8 mouse cellular contexts compared by ENCODE assay signal in the genomic region with DNA sequence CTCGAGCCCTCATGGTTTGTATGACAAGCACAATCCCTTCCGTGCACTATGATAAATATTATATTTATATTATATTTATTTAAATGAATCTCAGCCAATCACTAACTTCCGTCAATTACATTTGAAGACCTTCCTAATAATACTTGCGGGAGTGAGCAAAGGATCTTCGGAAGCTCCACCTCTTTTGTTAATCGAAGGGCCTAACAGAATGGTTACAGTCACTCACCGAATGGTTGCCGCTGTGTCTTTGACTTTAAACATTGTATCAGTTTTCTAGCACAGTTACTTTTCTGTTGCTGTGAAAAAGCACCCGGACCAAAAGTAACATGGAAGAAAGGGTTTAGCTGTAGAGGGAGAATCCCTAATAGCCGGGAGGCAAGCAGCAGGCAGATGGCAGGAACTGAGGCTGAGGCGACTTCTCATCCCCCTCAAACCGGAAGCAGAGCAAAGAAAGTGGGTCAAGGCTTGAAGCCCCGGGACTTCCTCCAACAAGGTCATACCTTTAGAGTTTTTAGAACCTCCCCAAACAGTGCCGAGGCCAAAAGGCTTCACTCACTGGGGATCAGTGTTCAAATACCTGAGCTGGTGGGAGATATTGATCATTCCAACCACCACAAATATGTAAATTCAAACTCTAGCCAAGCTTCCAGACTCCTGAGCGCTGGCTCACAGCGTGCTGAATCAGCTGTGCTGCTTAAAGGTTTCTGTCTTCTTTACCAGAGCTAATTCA. TPM values are rescaled to one million over a fixed set of nuclear protein-coding genes. Genes with fewer than 3 reads are reported as not detected.
A peak's percentile ranks its signal among the peaks of the same experiment; 100 is the strongest.
DNase-seq lines count a peak whose midpoint lies in the region; ATAC-seq and TF ChIP-seq lines count a peak whose summit lies in the region.

No protein-coding gene starts in this region.

- peak overlapping the region; percentile 52 for H3K4me3 ChIP-seq in gastrocnemius, adult 2 months
- no peak overlapping the region; the same call in 1 of the 2 replicates for H3K4me3 ChIP-seq in forebrain, embryonic 11.5 days (ENCODE audit: low read depth, low read length)
- no peak overlapping the region for H3K4me3 ChIP-seq in liver, embryonic 13.5 days (replicated peaks)
- no peak overlapping the region for H3K4me3 ChIP-seq in thymus, adult 2 months (ENCODE audit: control insufficient read depth, insufficient read depth, low read length)

- no peaks in the 10 kb centered on the region; the same call in 1 of the 2 replicates for H3K9me3 ChIP-seq in forebrain, embryonic 11.5 days (ENCODE audit: control insufficient read depth, low read length)
- H3K9me3 ChIP-seq in liver, embryonic 13.5 days (replicated peaks) = no peaks in the 10 kb centered on the region

- WGBS in forebrain, embryonic 11.5 days = 5% methylated on average over 16 of the region's 16 CpGs
- 30% methylated on average over 16 of the region's 16 CpGs for WGBS in liver, embryonic 13.5 days (ENCODE audit: insufficient replicate concordance)
- WGBS in thymus, adult 2 months = 49% methylated on average over 16 of the region's 16 CpGs

- no peaks in the 10 kb centered on the region for H3K27me3 ChIP-seq in forebrain, embryonic 11.5 days (ENCODE audit: control insufficient read depth, insufficient read depth, low read length)
- H3K27me3 ChIP-seq in liver, embryonic 13.5 days = 0 out of 2 replicates have a peak, but pooled peaks cover 9% of the 10 kb centered on the region
- H3K27me3 ChIP-seq in thymus, adult 2 months (ENCODE audit: control insufficient read depth, insufficient read depth, low read length) = no peaks in the 10 kb centered on the region

- intact Hi-C loops in gastrocnemius, adult 2 months (cut with DNase I) = no loop called here
- intact Hi-C loops in gastrocnemius, postnatal 36 days (cut with DNase I) = no loop called here

- H3K27ac ChIP-seq in gastrocnemius, adult 2 months = peak overlapping the region; percentile 48
- H3K27ac ChIP-seq in forebrain, embryonic 11.5 days (ENCODE audit: low read depth, low read length) = peak overlapping the region; percentile 99
- no peak overlapping the region for H3K27ac ChIP-seq in liver, embryonic 13.5 days
- peak overlapping the region; percentile 92 for H3K27ac ChIP-seq in thymus, adult 2 months (ENCODE audit: control insufficient read depth, insufficient read depth, low read length)

- H3K9ac ChIP-seq in forebrain, embryonic 11.5 days (ENCODE audit: low read length) = peak overlapping the region; percentile 28; the same call in 1 of the 2 replicates
- no peak overlapping the region for H3K9ac ChIP-seq in liver, embryonic 13.5 days

- TF ChIP-seq CTCF in gastrocnemius, adult 2 months (IDR thresholded peaks at IDR 0.05) = no peak
- no peak for TF ChIP-seq CTCF in thymus, adult 2 months (IDR thresholded peaks at IDR 0.05; ENCODE audit: borderline replicate concordance, control insufficient read depth, extremely low read depth, insufficient read depth, low read length, poor library complexity)

- no peak for TF ChIP-seq POLR2A in thymus, adult 2 months (IDR thresholded peaks at IDR 0.05; ENCODE audit: control insufficient read depth, extremely low read depth, insufficient read depth, low read length, poor library complexity)

- no peaks in the 10 kb centered on the region for H3K36me3 ChIP-seq in forebrain, embryonic 11.5 days (ENCODE audit: control insufficient read depth, insufficient read depth, low read length)
- no peaks in the 10 kb centered on the region for H3K36me3 ChIP-seq in liver, embryonic 13.5 days
- H3K36me3 ChIP-seq in thymus, adult 2 months (ENCODE audit: control insufficient read depth, insufficient read depth, low read length) = no peaks in the 10 kb centered on the region

- peak overlapping the region; percentile 37; the same call in 1 of the 2 replicates for H3K4me2 ChIP-seq in forebrain, embryonic 11.5 days (ENCODE audit: low read depth, low read length, severe bottlenecking)
- H3K4me2 ChIP-seq in liver, embryonic 13.5 days = 0 out of 2 replicates have a peak overlapping the region, but pooled peaks have one; percentile 0

- peak; percentile 51 for ATAC-seq in CD4-positive, CD25-positive, alpha-beta regulatory T cell, adult 4 months
- peak; percentile 31 for ATAC-seq in forebrain, embryonic 11.5 days (replicated peaks; ENCODE audit: low FRiP score)
- no peak for ATAC-seq in liver, embryonic 13.5 days (ENCODE audit: low read depth)

- peaks cover 31% of the 10 kb centered on the region for H3K4me1 ChIP-seq in forebrain, embryonic 11.5 days (replicated peaks; ENCODE audit: control insufficient read depth, insufficient read depth, low read length)
- peaks cover 16% of the 10 kb centered on the region for H3K4me1 ChIP-seq in liver, embryonic 13.5 days (replicated peaks)
- H3K4me1 ChIP-seq in thymus, adult 2 months (replicated peaks; ENCODE audit: control insufficient read depth, insufficient read depth, low read length) = peaks cover 18% of the 10 kb centered on the region

- DNase-seq in gastrocnemius, adult 2 months = peak; percentile 47
- DNase-seq in gastrocnemius, postnatal 36 days = no peak
- DNase-seq in forebrain, embryonic 11.5 days (ENCODE audit: low spot score) = no peak
- no peak for DNase-seq in liver, embryonic 13.5 days
- peak; percentile 61 for DNase-seq in thymus, adult 2 months
- no peak for DNase-seq in gastrocnemius, postnatal 4 days (ENCODE audit: low spot score in 2 of 2)
- DNase-seq in cerebellum, adult 11-12 months = no peak

RNA-seq across cellular contexts. Expression of a gene that starts 16.0 kb away (rescaled TPM):
- total RNA-seq in gastrocnemius, adult 2 months (2021) = 10 to 100 TPM; 17.1 to 43.2 TPM
- 10 to 100 TPM; 27.6 to 30.1 TPM for total RNA-seq in gastrocnemius, postnatal 36 days (2021)
- 100 to 1,000 TPM; 212 to 259 TPM for polyA plus RNA-seq in CD4-positive, CD25-positive, alpha-beta regulatory T cell, adult 4 months (2017; shearing (Covaris generic))
- 5,083 and 5,852 TPM in 2 replicates for polyA plus RNA-seq in forebrain, embryonic 11.5 days (2014; fragmentation: Nextera tagmentation; extraction: Ambion mirVana)
- 109 TPM in 2 replicates for polyA plus RNA-seq in liver, embryonic 13.5 days (2015; fragmentation: Nextera tagmentation; extraction: Ambion mirVana)
- polyA plus RNA-seq in thymus, adult 2 months (2012; rRNA removed) = 373 and 432 TPM in 2 replicates
- 100 to 1,000 TPM; 355 to 415 TPM for total RNA-seq in gastrocnemius, postnatal 4 days (2021)

RNA-seq across cellular contexts. Expression of a gene that starts 16.2 kb away (rescaled TPM):
- total RNA-seq in gastrocnemius, adult 2 months (2021) = not detected
- not detected for total RNA-seq in gastrocnemius, postnatal 36 days (2021)
- not detected for polyA plus RNA-seq in CD4-positive, CD25-positive, alpha-beta regulatory T cell, adult 4 months (2017; shearing (Covaris generic))
- polyA plus RNA-seq in forebrain, embryonic 11.5 days (2014; fragmentation: Nextera tagmentation; extraction: Ambion mirVana) = not detected in 2 replicates
- polyA plus RNA-seq in liver, embryonic 13.5 days (2015; fragmentation: Nextera tagmentation; extraction: Ambion mirVana) = not detected in 2 replicates
- polyA plus RNA-seq in thymus, adult 2 months (2012; rRNA removed) = 82.1 and 153 TPM in 2 replicates
- total RNA-seq in gastrocnemius, postnatal 4 days (2021) = not detected

RNA-seq across cellular contexts. Expression of a gene that starts 35.2 kb away (rescaled TPM):
- total RNA-seq in gastrocnemius, adult 2 months (2021) = 10 to 100 TPM; 15.8 to 33.9 TPM
- total RNA-seq in gastrocnemius, postnatal 36 days (2021) = 10 to 100 TPM; 21.8 to 23.2 TPM
- polyA plus RNA-seq in CD4-positive, CD25-positive, alpha-beta regulatory T cell, adult 4 months (2017; shearing (Covaris generic)) = 100 to 1,000 TPM; 419 to 534 TPM
- polyA plus RNA-seq in forebrain, embryonic 11.5 days (2014; fragmentation: Nextera tagmentation; extraction: Ambion mirVana) = 2,366 and 2,605 TPM in 2 replicates
- polyA plus RNA-seq in liver, embryonic 13.5 days (2015; fragmentation: Nextera tagmentation; extraction: Ambion mirVana) = 1,202 and 1,287 TPM in 2 replicates
- 3,866 and 5,106 TPM in 2 replicates for polyA plus RNA-seq in thymus, adult 2 months (2012; rRNA removed)
- 100 to 1,000 TPM; 402 to 455 TPM for total RNA-seq in gastrocnemius, postnatal 4 days (2021)

RNA-seq across cellular contexts. Expression of a gene that starts 51.5 kb away (rescaled TPM):
- 1 to 10 TPM; 5.2 to 6.9 TPM for total RNA-seq in gastrocnemius, adult 2 months (2021)
- 1 to 10 TPM; 6.3 to 7.6 TPM for total RNA-seq in gastrocnemius, postnatal 36 days (2021)
- 10 to 100 TPM; 23.3 to 61.6 TPM for polyA plus RNA-seq in CD4-positive, CD25-positive, alpha-beta regulatory T cell, adult 4 months (2017; shearing (Covaris generic))
- 8.7 and 9.4 TPM in 2 replicates for polyA plus RNA-seq in forebrain, embryonic 11.5 days (2014; fragmentation: Nextera tagmentation; extraction: Ambion mirVana)
- 3.2 and 3.9 TPM in 2 replicates for polyA plus RNA-seq in liver, embryonic 13.5 days (2015; fragmentation: Nextera tagmentation; extraction: Ambion mirVana)
- 390 and 404 TPM in 2 replicates for polyA plus RNA-seq in thymus, adult 2 months (2012; rRNA removed)
- total RNA-seq in gastrocnemius, postnatal 4 days (2021) = 10 to 100 TPM; 16.9 to 19.8 TPM

Comparison
In these comparisons a context has a peak if more than half of its experiments do, and no peak if none do; other contexts are left out.
1. DNase-seq: peak in gastrocnemius, adult 2 months (single experiment) and thymus, adult 2 months (single experiment); none in gastrocnemius, postnatal 36 days (0 of 2), forebrain, embryonic 11.5 days (single experiment), liver, embryonic 13.5 days (single experiment), gastrocnemius, postnatal 4 days (0 of 2) and cerebellum, adult 11-12 months (single experiment).
2. RNA of a gene that starts 16.0 kb away (polyA plus RNA-seq): 5,083 to 5,852 TPM in forebrain, embryonic 11.5 days; 373 to 432 TPM in thymus, adult 2 months, 212 to 259 TPM in CD4-positive, CD25-positive, alpha-beta regulatory T cell, adult 4 months and 109 TPM in liver, embryonic 13.5 days; every median in the first group is over 10 times any median in the second.
3. RNA of a gene that starts 16.2 kb away (polyA plus RNA-seq): 82.1 to 153 TPM in thymus, adult 2 months; not detected in CD4-positive, CD25-positive, alpha-beta regulatory T cell, adult 4 months, not detected in forebrain, embryonic 11.5 days and not detected in liver, embryonic 13.5 days; every median in the first group is over 10 times any median in the second.